Mouse (Mus musculus): ENCODE data around the gene Tomm40l. TPM values are rescaled to one million over a fixed set of nuclear protein-coding genes. Genes with fewer than 3 reads are reported as not detected.
"Not testable (repeated sequence)": the region's sequence is repeated elsewhere in the genome, so short reads cannot be mapped to it uniquely, and the experiment has no call there.

The Tomm40l gene
- polyA plus RNA-seq, 1 experiment = not detected

- WGBS = under 1% methylated on average over 41 of the region's 41 CpGs
- peak overlapping the region; percentile 97 for H3K4me3 ChIP-seq (ENCODE audit: insufficient read depth, low read depth, low read length)
- peak overlapping the region; percentile 97 for H3K27ac ChIP-seq (ENCODE audit: insufficient read depth, low read depth, low read length)
- TF ChIP-seq POLR2A (IDR thresholded peaks at IDR 0.05; ENCODE audit: insufficient read depth, low read depth, low read length) (peak; percentile 78), CTCF (IDR thresholded peaks at IDR 0.05; ENCODE audit: insufficient read depth, low read depth, low read length) (peak; percentile 85)
- peaks cover 33% of the 10 kb centered on the region for H3K4me1 ChIP-seq (ENCODE audit: control insufficient read depth, insufficient read depth, low read length)
These were observed 24.6 kb upstream of the Tomm40l start for GRCm38 (mm10) chr1:171246709-171247452.

- no peak overlapping the region for H3K4me3 ChIP-seq (ENCODE audit: insufficient read depth, low read depth, low read length)
- H3K27ac ChIP-seq (ENCODE audit: insufficient read depth, low read depth, low read length) = no peak overlapping the region
- peaks cover 27% of the 10 kb centered on the region for H3K4me1 ChIP-seq (ENCODE audit: control insufficient read depth, insufficient read depth, low read length)
- 59% methylated on average over 8 of the region's 8 CpGs for WGBS
- TF ChIP-seq POLR2A (IDR thresholded peaks at IDR 0.05; ENCODE audit: insufficient read depth, low read depth, low read length) (no peak), CTCF (IDR thresholded peaks at IDR 0.05; ENCODE audit: insufficient read depth, low read depth, low read length) (no peak)
These were observed 23.0 kb upstream of the Tomm40l start for GRCm38 (mm10) chr1:171245353-171245752.

GRCm38 (mm10) chr1:171241952-171242351, 19.6 kb upstream of the Tomm40l start:
- not testable (repeated sequence) for H3K27ac ChIP-seq (ENCODE audit: insufficient read depth, low read depth, low read length)

GRCm38 (mm10) chr1:171240911-171241310, 18.6 kb upstream of the Tomm40l start:
- 91% methylated on average over 10 of the region's 10 CpGs for WGBS
- H3K4me3 ChIP-seq (ENCODE audit: insufficient read depth, low read depth, low read length) = no peak overlapping the region
- H3K27ac ChIP-seq (ENCODE audit: insufficient read depth, low read depth, low read length) = no peak overlapping the region
- H3K4me1 ChIP-seq (ENCODE audit: control insufficient read depth, insufficient read depth, low read length) = peaks cover 14% of the 10 kb centered on the region
- TF ChIP-seq POLR2A (IDR thresholded peaks at IDR 0.05; ENCODE audit: insufficient read depth, low read depth, low read length) = no peak
- no peak for TF ChIP-seq CTCF (IDR thresholded peaks at IDR 0.05; ENCODE audit: insufficient read depth, low read depth, low read length)

More at GRCm38 (mm10) chr1:171241952-171242351, 19.6 kb upstream of the Tomm40l start:
- H3K4me3 ChIP-seq (ENCODE audit: insufficient read depth, low read depth, low read length) = not testable (repeated sequence)
- H3K4me1 ChIP-seq (ENCODE audit: control insufficient read depth, insufficient read depth, low read length) = peaks cover 14% of the 10 kb centered on the region
- 79% methylated on average over 12 of the region's 12 CpGs for WGBS

GRCm38 (mm10) chr1:171239992-171240744, 17.9 kb upstream of the Tomm40l start:
- 58% methylated on average over 15 of the region's 15 CpGs for WGBS
- H3K4me3 ChIP-seq (ENCODE audit: insufficient read depth, low read depth, low read length) = no peak overlapping the region
- no peak for TF ChIP-seq POLR2A (IDR thresholded peaks at IDR 0.05; ENCODE audit: insufficient read depth, low read depth, low read length)
- TF ChIP-seq CTCF (IDR thresholded peaks at IDR 0.05; ENCODE audit: insufficient read depth, low read depth, low read length) = no peak

GRCm38 (mm10) chr1:171238463-171238862, 16.1 kb upstream of the Tomm40l start:
- Histone ChIP-seq H3K4me3 (ENCODE audit: insufficient read depth, low read depth, low read length) (no peak overlapping the region), H3K27ac (ENCODE audit: insufficient read depth, low read depth, low read length) (no peak overlapping the region), H3K4me1 (ENCODE audit: control insufficient read depth, insufficient read depth, low read length) (peaks cover 8% of the 10 kb centered on the region)
- WGBS = 70% methylated on average over 14 of the region's 14 CpGs
- TF ChIP-seq POLR2A (IDR thresholded peaks at IDR 0.05; ENCODE audit: insufficient read depth, low read depth, low read length) = no peak
- TF ChIP-seq CTCF (IDR thresholded peaks at IDR 0.05; ENCODE audit: insufficient read depth, low read depth, low read length) = peak; percentile 56

More at GRCm38 (mm10) chr1:171239992-171240744, 17.9 kb upstream of the Tomm40l start:
- Histone ChIP-seq H3K4me1 (ENCODE audit: control insufficient read depth, insufficient read depth, low read length) (peaks cover 11% of the 10 kb centered on the region), H3K27ac (ENCODE audit: insufficient read depth, low read depth, low read length) (no peak overlapping the region)

GRCm38 (mm10) chr1:171237438-171237837, 15.1 kb upstream of the Tomm40l start:
- TF ChIP-seq CTCF (IDR thresholded peaks at IDR 0.05; ENCODE audit: insufficient read depth, low read depth, low read length) = no peak
- TF ChIP-seq POLR2A (IDR thresholded peaks at IDR 0.05; ENCODE audit: insufficient read depth, low read depth, low read length) = no peak
- WGBS = 93% methylated on average over 6 of the region's 6 CpGs
- Histone ChIP-seq H3K27ac (ENCODE audit: insufficient read depth, low read depth, low read length) (no peak overlapping the region), H3K4me3 (ENCODE audit: insufficient read depth, low read depth, low read length) (no peak overlapping the region), H3K4me1 (ENCODE audit: control insufficient read depth, insufficient read depth, low read length) (peaks cover 8% of the 10 kb centered on the region)

GRCm38 (mm10) chr1:171235791-171236190, 13.5 kb upstream of the Tomm40l start:
- H3K4me1 ChIP-seq (ENCODE audit: control insufficient read depth, insufficient read depth, low read length) = peaks cover 4% of the 10 kb centered on the region
- WGBS = 71% methylated on average over 4 of the region's 4 CpGs
- TF ChIP-seq CTCF (IDR thresholded peaks at IDR 0.05; ENCODE audit: insufficient read depth, low read depth, low read length) (no peak), POLR2A (IDR thresholded peaks at IDR 0.05; ENCODE audit: insufficient read depth, low read depth, low read length) (no peak)
- H3K4me3 ChIP-seq (ENCODE audit: insufficient read depth, low read depth, low read length) = no peak overlapping the region
- H3K27ac ChIP-seq (ENCODE audit: insufficient read depth, low read depth, low read length) = no peak overlapping the region

- WGBS = 91% methylated on average over 4 of the region's 4 CpGs
- Histone ChIP-seq H3K4me1 (ENCODE audit: control insufficient read depth, insufficient read depth, low read length) (no peaks in the 10 kb centered on the region), H3K27ac (ENCODE audit: insufficient read depth, low read depth, low read length) (no peak overlapping the region)
These were observed 12.2 kb upstream of the Tomm40l start for GRCm38 (mm10) chr1:171234538-171234937.

More at GRCm38 (mm10) chr1:171234538-171234937, 12.2 kb upstream of the Tomm40l start:
- TF ChIP-seq CTCF (IDR thresholded peaks at IDR 0.05; ENCODE audit: insufficient read depth, low read depth, low read length) (no peak), POLR2A (IDR thresholded peaks at IDR 0.05; ENCODE audit: insufficient read depth, low read depth, low read length) (no peak)
- H3K4me3 ChIP-seq (ENCODE audit: insufficient read depth, low read depth, low read length) = no peak overlapping the region
